Mouse (Mus musculus) lung, embryonic 15.5 days (tissue): ENCODE results near the gene Stub1. TPM values are rescaled to one million over a fixed set of nuclear protein-coding genes. Genes with fewer than 3 reads are reported as not detected.

ENCODE experiments used
- ATAC-seq: fragments of 200-750 bp; cut with Nextera tagmentation; 2 replicates; pipeline ENCODE4 v1.8.0; 2017; ENCODE audit warnings: moderate number of reproducible peaks, borderline replicate concordance; ENCODE audit not compliant: low FRiP score, low TSS enrichment; ENCODE audit errors: extremely low read depth
- H3K27ac ChIP-seq: fragments of 300-500 bp; sonication (generic); 2 replicates; pipeline ENCODE4 v1.5.1; 2015; ENCODE audit warnings: moderate library complexity, mild to moderate bottlenecking, inconsistent platforms
- H3K27me3 ChIP-seq: fragments of 300-500 bp; sonication (generic); 2 replicates; pipeline ENCODE4 v1.6.1; 2015; ENCODE audit warnings: inconsistent platforms
- H3K36me3 ChIP-seq: fragments of 300-500 bp; sonication (generic); 2 replicates; pipeline ENCODE4 v1.6.1; 2015; ENCODE audit warnings: inconsistent platforms
- H3K4me1 ChIP-seq: fragments of 300-500 bp; sonication (generic); 2 replicates; pipeline ENCODE4 v1.6.1; 2015; ENCODE audit warnings: inconsistent platforms
- H3K4me2 ChIP-seq: fragments of 300-500 bp; sonication (generic); 2 replicates; pipeline ENCODE4 v1.6.1; 2015; ENCODE audit warnings: inconsistent platforms, mild to moderate bottlenecking, moderate library complexity
- H3K4me3 ChIP-seq: fragments of 300-500 bp; sonication (generic); 2 replicates; pipeline ENCODE4 v1.5.1; 2015; ENCODE audit warnings: mild to moderate bottlenecking, inconsistent platforms
- H3K9ac ChIP-seq: fragments of 300-500 bp; sonication (generic); 2 replicates; pipeline ENCODE4 v1.6.1; 2015; ENCODE audit warnings: inconsistent platforms
- H3K9me3 ChIP-seq: fragments of 300-500 bp; sonication (generic); 2 replicates; pipeline ENCODE4 v1.6.1; 2016; ENCODE audit warnings: inconsistent platforms
- WGBS: fragments of 180-500 bp; shearing (Covaris S2); methylation state at CpG from one replicate; pipeline ENCODE4 v1.1.7; 2015; 5-methylcytosine and 5-hydroxymethylcytosine counted together
- polyA plus RNA-seq: library from polyadenylated mRNA; unstranded; fragments of >200 nt; fragmentation: Nextera tagmentation; extraction: Ambion mirVana; gene quantifications from 2 replicates; pipeline ENCODE4 v1.2.1, GENCODE M21; 2015

Gene Stub1
- polyA plus RNA-seq, 1 experiment from 2014 or later: 349 TPM

DNA sequence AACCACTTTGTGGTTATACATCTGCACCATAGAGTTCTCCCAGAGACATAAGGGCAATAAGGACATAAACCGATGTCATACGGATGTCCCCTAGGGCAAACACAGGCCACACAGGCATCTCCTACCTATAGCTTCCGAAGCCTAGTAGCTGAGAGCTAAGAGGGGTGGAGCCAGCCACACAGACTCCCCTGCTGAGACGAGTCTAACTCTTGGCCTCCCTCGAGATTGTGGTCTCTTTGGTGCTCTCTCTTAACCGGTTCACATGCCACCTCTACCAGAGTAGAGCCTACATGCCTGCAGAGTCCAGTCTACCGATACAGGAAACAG, 34.3 kb upstream of the Stub1 start:
- ATAC-seq: no peak
- Histone ChIP-seq H3K9ac (peak overlapping the region; percentile 63; the same call in 1 of the 2 replicates), H3K4me1 (peaks cover 15% of the 10 kb centered on the region), H3K4me2 (peak overlapping the region; percentile 99), H3K27ac (no peak overlapping the region), H3K4me3 (peak overlapping the region; percentile 61), H3K27me3 (no peaks in the 10 kb centered on the region), H3K9me3 (no peaks in the 10 kb centered on the region), H3K36me3 (no peaks in the 10 kb centered on the region)
- WGBS: 14% methylated on average over 7 of the region's 7 CpGs

DNA sequence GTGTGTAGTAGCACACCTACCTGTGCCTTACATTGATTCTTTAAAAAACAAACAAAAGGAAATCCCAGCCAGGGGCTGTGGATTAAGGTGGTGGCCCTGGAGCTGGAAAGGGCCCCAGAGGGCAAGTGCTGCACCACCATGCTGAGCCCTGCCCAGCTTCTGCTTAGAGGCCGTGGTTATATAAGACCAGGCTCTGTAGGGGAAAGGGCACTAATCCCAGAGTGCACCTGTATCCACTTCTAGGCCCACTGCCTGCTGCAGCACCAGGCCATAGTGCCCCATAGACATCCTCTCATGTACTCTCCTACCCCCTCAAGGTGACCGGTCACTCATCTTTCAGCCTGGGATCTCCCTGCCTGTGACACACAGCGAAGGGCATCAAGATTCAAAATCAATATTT, 33.0 kb upstream of the Stub1 start:
- H3K4me3 ChIP-seq: no peak overlapping the region
- peaks cover 21% of the 10 kb centered on the region for H3K4me1 ChIP-seq
- H3K27me3 ChIP-seq: no peaks in the 10 kb centered on the region
- ATAC-seq: no peak
- H3K9me3 ChIP-seq: no peaks in the 10 kb centered on the region
- H3K27ac ChIP-seq: no peak overlapping the region
- H3K4me2 ChIP-seq: no peak overlapping the region
- no peaks in the 10 kb centered on the region for H3K36me3 ChIP-seq
- no peak overlapping the region for H3K9ac ChIP-seq
- 98% methylated on average over 3 of the region's 3 CpGs for WGBS

DNA sequence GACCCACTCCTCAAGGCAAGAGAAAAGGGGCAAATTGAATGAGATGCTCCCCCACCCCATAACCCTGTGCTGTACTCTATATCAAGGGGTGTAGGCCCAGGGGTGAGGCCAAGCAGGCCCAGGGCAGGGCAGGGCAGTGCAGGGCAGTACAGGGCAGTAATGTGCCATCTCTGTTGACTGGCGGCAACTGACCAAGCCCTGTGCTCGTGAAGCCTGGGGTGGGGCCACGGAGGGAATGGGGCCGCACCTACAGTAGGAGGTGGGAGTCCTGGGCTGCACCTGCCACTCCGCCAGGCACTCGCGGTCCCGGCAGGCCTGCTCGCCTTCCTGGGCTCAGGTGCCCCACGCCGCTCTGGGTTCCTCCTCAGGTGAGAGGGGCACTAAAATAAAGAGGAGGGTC, 32.1 kb upstream of the Stub1 start:
- Histone ChIP-seq H3K36me3 (no peaks in the 10 kb centered on the region), H3K4me3 (no peak overlapping the region), H3K9ac (no peak overlapping the region), H3K4me2 (no peak overlapping the region), H3K4me1 (peaks cover 28% of the 10 kb centered on the region), H3K9me3 (no peaks in the 10 kb centered on the region), H3K27ac (no peak overlapping the region), H3K27me3 (no peaks in the 10 kb centered on the region)
- 83% methylated on average over 11 of the region's 11 CpGs for WGBS
- no peak for ATAC-seq

DNA sequence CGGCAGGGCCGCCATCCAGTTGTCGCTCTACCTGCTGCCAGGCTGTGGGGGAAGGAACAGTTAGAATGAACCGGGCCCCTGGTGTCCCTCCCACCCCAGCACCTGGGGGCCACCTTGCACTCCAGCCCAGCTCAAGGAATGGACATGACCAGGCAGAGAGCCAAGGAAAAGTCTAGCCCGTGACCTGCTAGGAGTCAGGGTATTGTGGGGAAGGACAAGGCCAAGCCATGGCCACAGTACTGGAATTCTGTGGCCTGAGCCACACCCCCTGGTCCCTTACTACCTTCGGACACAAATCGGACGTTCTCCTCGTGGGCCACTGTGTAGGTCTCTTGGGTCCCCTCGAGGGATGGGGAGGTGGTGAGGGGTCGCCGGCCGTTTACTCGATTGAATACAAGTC, 31.1 kb upstream of the Stub1 start:
- 93% methylated on average over 14 of the region's 14 CpGs for WGBS
- no peak overlapping the region for H3K9ac ChIP-seq
- no peak overlapping the region for H3K4me3 ChIP-seq

DNA sequence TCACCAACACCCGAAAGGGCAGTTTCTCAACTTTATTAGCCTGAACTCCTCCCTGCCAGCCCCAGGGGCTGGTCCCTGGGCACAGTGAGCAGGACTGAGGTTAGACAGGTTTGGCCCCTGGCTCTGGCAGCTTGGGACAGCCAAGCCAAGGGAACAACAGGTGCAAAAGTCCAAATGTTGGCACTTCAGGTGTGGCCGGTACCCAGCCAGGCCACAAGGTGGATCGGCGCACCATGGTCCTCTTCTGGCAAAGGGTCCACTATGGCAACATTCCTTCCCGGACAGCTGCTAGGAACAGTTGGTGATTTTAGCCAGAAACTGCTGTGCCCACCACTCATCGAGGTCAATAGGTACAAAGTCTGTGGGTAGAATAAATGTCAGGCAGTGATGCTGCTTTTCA, 30.5 kb upstream of the Stub1 start:
- H3K4me1 ChIP-seq: peaks cover 26% of the 10 kb centered on the region
- H3K9me3 ChIP-seq: no peaks in the 10 kb centered on the region
- no peak overlapping the region for H3K9ac ChIP-seq
- no peak overlapping the region for H3K27ac ChIP-seq
- H3K36me3 ChIP-seq: no peaks in the 10 kb centered on the region
- ATAC-seq: no peak
- 82% methylated on average over 6 of the region's 6 CpGs for WGBS
- H3K27me3 ChIP-seq: no peaks in the 10 kb centered on the region
- no peak overlapping the region for H3K4me2 ChIP-seq
- H3K4me3 ChIP-seq: no peak overlapping the region

More for the DNA sequence above, 31.1 kb upstream of the Stub1 start:
- Histone ChIP-seq H3K27ac (no peak overlapping the region), H3K4me2 (no peak overlapping the region), H3K36me3 (no peaks in the 10 kb centered on the region), H3K9me3 (no peaks in the 10 kb centered on the region), H3K4me1 (peaks cover 31% of the 10 kb centered on the region), H3K27me3 (no peaks in the 10 kb centered on the region)
- ATAC-seq: no peak

DNA sequence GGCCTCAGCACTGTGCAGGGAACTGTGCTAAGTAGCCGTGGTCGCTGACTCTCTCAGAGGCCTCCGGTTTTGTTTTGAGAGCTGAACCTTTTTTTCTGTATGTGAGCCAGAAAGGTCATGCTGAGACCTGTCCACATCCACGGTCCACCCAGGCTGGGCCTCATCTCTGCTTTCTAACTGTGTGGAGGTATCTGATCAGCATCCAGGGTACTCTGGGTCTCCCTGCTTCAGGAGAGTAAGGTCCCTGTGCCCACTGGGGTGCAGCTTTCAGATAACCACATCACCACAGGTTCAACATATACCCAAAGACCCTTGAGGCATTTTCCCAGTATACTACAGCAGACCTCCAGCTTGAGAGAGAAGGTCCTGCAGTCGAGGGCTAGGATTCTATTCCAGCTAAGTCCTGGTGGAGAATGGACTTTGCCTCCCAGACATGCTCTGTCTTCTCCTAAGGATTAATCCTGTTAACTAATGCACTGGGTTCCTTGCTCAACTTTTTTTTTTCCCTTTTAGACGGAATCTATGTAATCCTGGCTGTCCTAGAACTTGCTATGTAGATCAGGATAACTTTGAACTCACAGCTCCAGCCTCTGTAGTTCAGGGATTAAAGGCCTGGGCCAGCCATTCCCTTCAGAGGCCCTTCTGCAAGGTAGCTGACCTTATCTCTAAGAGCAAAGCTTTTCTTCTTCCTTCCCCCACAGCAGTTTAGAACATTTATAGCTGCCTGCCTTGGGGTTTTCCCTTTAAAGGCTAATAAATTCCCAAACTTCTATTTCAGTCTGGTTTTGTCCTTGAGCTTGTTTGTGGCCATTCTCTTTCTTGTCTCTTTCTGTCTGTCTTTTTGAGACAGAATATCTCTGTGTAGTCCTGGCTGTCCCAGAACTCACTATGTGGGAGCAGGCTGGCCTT, 28.8 kb upstream of the Stub1 start:
- H3K9ac ChIP-seq: peak overlapping the region; percentile 68
- no peaks in the 10 kb centered on the region for H3K36me3 ChIP-seq
- H3K9me3 ChIP-seq: no peaks in the 10 kb centered on the region
- peaks cover 16% of the 10 kb centered on the region for H3K4me1 ChIP-seq
- H3K4me3 ChIP-seq: peak overlapping the region; percentile 70
- WGBS: 13% methylated on average over 6 of the region's 6 CpGs
- peak overlapping the region; percentile 82 for H3K4me2 ChIP-seq
- H3K27me3 ChIP-seq: no peaks in the 10 kb centered on the region
- peak overlapping the region; percentile 62 for H3K27ac ChIP-seq
- ATAC-seq: peak; percentile 33; the same call in 1 of the 2 replicates

DNA sequence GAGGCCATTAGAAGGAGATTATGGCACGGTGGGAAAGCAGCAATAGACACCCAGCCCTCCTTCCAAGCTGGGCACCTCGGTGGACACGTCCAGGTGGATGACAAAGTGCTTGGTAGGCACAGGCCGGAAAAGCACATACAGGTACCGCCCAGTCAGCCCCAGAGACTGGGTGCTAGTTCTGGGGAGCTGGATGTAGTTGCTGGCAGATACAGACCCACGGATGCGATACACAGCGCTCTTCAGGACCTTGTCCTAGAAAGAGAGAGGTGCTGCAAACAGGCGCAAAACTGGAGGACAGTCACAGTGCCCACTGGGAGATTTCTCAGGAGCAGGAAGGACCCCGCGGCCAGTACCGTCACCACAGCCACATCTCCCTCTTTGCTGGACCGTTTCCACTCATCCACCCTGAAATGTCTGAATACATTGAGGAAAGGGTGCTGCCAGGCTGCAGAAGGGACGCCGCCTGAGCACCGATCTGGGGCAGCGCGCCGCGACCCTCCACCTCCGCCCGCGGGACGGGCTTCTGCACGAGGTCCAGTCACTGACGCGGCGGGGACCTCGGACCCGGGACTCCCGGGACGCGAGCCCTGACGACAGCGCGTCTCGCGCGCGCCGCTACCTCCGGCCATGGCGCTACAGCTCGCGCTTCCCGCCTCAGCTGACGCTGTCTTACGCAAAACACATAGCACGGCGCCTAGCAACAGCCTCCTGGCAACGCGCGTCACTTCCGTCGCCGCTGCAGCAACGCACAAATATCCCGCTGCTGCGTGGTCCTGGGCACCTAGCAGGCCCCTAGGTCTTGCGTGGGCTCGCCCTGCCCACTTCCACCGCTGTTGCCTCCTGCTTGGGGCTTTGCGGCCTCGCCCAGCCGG, 27.9 kb upstream of the Stub1 start, which contains the start of gene Wdr90:
Gene Wdr90, minus strand, starts transcription at position 670 of the 872 bp plus-strand sequence.
- Histone ChIP-seq H3K9me3 (no peaks in the 10 kb centered on the region), H3K4me3 (peak within 1 kb of the TSS; percentile 70), H3K36me3 (no peaks in the 10 kb centered on the region), H3K4me2 (peak within 1 kb of the TSS; percentile 82), H3K4me1 (peaks cover 16% of the 10 kb centered on the region), H3K27me3 (no peaks in the 10 kb centered on the region), H3K9ac (peak within 1 kb of the TSS; percentile 68), H3K27ac (peak within 1 kb of the TSS; percentile 62)
- 3% methylated on average over 62 of the region's 65 CpGs for WGBS
- ATAC-seq: peak; percentile 93

DNA sequence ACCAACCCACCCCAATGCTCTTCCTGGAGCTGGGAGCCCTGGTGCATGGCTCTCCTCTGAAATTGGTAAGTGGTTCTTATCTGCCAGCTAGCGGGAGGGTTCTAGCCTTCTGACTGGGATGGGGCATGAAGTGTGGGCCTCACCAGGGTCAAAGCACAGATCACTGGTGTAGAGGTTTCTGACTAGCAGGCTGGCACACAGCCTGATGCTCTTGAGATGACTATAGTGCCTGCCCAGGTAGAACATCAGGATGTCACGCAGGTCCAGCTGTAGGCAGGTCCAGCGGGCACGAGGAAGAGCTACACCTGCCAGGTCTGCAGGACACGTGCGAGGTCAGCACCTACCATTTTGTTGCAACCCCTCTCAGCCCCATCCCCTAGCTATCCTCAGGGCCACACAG, 27.0 kb upstream of the Stub1 start:
- WGBS: 86% methylated on average over 6 of the region's 6 CpGs
- Histone ChIP-seq H3K9ac (peak overlapping the region; percentile 68; the same call in 1 of the 2 replicates), H3K4me3 (peak overlapping the region; percentile 70; the same call in 1 of the 2 replicates), H3K4me2 (peak overlapping the region; percentile 82), H3K27me3 (no peaks in the 10 kb centered on the region), H3K4me1 (peaks cover 16% of the 10 kb centered on the region), H3K9me3 (no peaks in the 10 kb centered on the region), H3K36me3 (no peaks in the 10 kb centered on the region), H3K27ac (no peak overlapping the region)
- ATAC-seq: no peak

DNA sequence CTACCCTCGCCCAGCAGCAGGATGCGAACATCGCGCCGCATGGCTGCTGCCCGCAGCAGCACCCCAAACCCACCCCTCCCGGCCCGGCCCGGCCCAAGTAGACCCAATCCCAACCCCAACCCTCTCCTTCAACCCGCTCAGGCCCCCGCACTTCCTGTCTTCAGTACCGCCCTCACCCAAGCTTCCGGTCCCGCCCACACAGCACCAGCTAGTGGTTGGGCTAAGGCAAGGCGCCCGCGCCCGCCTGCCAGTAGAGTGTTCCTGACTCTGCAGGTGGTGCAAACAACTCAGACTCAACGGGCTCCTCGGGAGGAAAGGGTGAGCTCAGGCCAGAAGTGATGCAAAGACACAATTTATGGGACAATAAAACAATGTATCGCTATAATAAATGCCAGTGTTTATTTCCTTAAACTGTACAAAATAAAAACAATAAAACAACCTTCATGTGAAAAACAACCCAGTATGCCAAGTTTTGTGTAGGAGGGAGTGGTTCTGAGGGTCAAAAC, 11.2 kb upstream of the Stub1 start, which contains the start of gene Rhot2:
Gene Rhot2, minus strand, starts transcription at position 456 of the 506 bp plus-strand sequence.
- WGBS: under 1% methylated on average over 21 of the region's 21 CpGs

DNA sequence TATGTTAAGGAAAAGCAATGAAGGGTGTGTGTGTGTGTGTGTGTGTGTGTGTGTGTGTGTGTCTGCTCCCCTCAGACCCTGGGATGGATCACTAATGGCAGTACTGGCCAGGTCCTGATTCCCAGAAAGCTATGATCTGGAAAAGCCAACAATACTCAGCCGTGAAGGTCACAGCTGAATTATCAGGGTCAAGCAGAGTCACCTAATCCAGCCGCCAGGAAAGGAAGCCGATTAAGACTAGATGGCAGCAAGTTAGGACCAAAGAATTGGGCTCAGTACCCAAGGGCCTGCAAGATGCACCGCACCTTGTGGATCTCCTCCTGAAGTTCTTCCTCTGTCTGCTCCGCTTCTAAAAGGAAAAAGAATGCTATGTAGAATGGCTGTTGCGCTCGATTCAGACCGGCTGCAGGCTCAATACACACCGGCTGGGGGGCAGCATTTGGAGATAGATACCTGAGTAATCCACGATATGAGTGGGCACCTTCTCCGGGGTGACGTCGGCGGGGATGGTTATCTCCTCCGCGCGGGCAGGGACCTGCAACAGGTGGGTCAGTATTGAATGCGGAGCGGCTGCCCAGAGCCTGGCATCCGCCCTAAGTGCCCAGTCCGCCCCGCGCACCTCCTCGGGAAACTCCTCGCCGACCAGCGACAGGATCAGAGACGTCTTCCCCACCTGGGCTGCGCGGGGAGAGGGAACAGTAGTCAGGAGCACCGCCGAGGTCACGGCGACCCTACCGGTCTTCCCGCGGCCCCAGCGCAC, 10.6 kb upstream of the Stub1 start:
- Histone ChIP-seq H3K27ac (peak overlapping the region; percentile 80), H3K4me3 (peak overlapping the region; percentile 77), H3K27me3 (no peaks in the 10 kb centered on the region), H3K9ac (peak overlapping the region; percentile 78), H3K4me2 (peak overlapping the region; percentile 82), H3K9me3 (no peaks in the 10 kb centered on the region), H3K4me1 (peaks cover 15% of the 10 kb centered on the region), H3K36me3 (peaks cover 46% of the 10 kb centered on the region)
- no peak; the same call in 1 of the 2 replicates for ATAC-seq
- 1% methylated on average over 38 of the region's 38 CpGs for WGBS

More for the DNA sequence above, 11.2 kb upstream of the Stub1 start, which contains the start of gene Rhot2:
- Histone ChIP-seq H3K27me3 (no peaks in the 10 kb centered on the region), H3K4me3 (peak within 1 kb of the TSS; percentile 77), H3K4me2 (peak within 1 kb of the TSS; percentile 82), H3K36me3 (peaks cover 42% of the 10 kb centered on the region), H3K27ac (peak within 1 kb of the TSS; percentile 80), H3K4me1 (peaks cover 15% of the 10 kb centered on the region), H3K9me3 (no peaks in the 10 kb centered on the region), H3K9ac (peak within 1 kb of the TSS; percentile 78)
- peak; percentile 94 for ATAC-seq

DNA sequence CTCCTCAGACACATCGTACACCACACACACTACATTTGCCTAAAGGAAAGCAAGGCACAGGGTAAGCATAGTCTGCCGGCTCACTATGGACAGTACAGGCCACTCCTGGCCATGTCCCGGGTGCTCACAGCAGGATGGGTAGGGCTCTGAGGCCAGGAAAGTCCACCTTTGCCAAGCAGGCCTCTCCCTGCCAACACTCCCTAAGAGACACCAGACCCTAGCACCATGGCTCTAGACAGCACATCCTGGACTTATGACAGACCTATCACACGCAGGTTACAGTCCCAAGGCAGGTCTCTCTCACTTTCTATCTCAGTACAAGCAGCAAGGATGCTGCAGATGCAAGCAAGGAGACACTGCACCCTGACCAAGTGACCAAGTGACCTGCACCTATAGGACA, 9.9 kb upstream of the Stub1 start:
- H3K4me1 ChIP-seq: peaks cover 15% of the 10 kb centered on the region
- 94% methylated on average over 4 of the region's 4 CpGs for WGBS
- H3K27ac ChIP-seq: no peak overlapping the region
- H3K36me3 ChIP-seq: peaks cover 48% of the 10 kb centered on the region
- H3K9me3 ChIP-seq: no peaks in the 10 kb centered on the region
- H3K4me2 ChIP-seq: peak overlapping the region; percentile 82
- H3K4me3 ChIP-seq: peak overlapping the region; percentile 77
- ATAC-seq: no peak
- H3K9ac ChIP-seq: no peak overlapping the region
- no peaks in the 10 kb centered on the region for H3K27me3 ChIP-seq
